Mouse (Mus musculus): ENCODE results near the gene Crygs.

DNA sequence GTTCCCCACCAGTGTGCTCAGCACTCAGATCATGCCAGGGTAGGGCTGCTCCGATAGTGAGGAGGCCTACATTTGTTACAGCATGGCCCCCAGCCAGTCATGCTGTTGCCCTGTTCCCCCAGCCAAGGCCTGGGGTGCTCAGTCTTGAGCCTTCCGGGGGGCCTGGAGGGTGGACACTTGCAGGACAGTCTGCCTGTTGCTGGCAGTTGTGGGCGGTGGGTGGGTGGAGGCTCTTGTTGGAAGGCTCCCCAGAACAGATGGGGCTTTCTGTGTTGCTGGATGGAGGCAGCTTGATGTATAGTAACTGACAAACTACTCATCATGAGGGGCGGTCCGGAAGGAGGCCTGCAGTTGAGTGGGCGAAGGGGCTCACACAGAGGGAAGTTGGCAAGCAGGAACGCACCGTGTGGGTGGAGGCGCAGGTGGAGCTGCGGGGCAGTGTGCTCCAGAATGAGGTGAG is 21.4 kb downstream of the Crygs start:
- TF ChIP-seq CTCF (conservative IDR thresholded peaks at IDR 0.05 in 1 of 2, IDR thresholded peaks at IDR 0.05 in 1 of 2; ENCODE audit: low read depth in 2 of 2, low read length in 2 of 2) = no peak
- TF ChIP-seq ZC3H11A (IDR thresholded peaks at IDR 0.05; ENCODE audit: low read depth, low read length) = no peak
- TF ChIP-seq MAX (IDR thresholded peaks at IDR 0.05; ENCODE audit: low read length) = no peak
- TF ChIP-seq USF1 (IDR thresholded peaks at IDR 0.05; ENCODE audit: low read depth, low read length) = no peak
- no peak for TF ChIP-seq POLR2A (IDR thresholded peaks at IDR 0.05; ENCODE audit: low read depth, low read length)
- no peak for TF ChIP-seq ELF1 (IDR thresholded peaks at IDR 0.05; ENCODE audit: low read depth, low read length)
- TF ChIP-seq CHD1 (IDR thresholded peaks at IDR 0.05; ENCODE audit: low read depth, low read length) = no peak
- no peak for TF ChIP-seq TCF12 (IDR thresholded peaks at IDR 0.05; ENCODE audit: low read depth, low read length)
- no peak for TF ChIP-seq MEF2A (IDR thresholded peaks at IDR 0.05; ENCODE audit: borderline replicate concordance, low read depth, low read length)

Data from CH12.LX (cell line).